In the genomic region with DNA sequence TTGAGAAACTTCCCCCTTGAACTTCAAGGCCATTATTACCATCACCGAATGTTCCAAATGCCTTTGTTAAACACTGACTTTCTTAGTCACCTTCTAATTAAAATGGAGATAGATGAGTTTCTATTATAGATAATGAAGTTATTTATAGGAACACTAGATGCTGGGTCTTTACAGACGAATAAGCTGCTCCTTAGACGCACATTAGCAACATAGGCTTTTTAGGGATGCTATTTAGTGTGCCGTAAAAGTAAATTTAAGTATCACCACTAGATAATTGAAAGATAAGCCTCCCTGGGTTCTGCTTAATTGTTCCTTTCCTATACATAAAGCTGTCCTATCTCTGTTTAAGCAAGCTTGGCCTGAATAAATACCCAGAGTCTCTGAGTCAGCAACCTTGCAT, we compare ENCODE assay signal across 32 mouse cellular contexts.
"Had no signal": no experiment of that assay in that cellular context is flagged by ENCODE, and none has a peak within 500 bp of the region (broad histone marks: within the 10 kb centered on the region; RNA-seq: fewer than 3 reads in every experiment).

No protein-coding gene starts in this region.

- H3K4me2 ChIP-seq: limb, embryonic 12.5 days; limb, embryonic 13.5 days; limb, embryonic 15.5 days; liver, embryonic 11.5 days; liver, embryonic 12.5 days; liver, embryonic 13.5 days; liver, embryonic 15.5 days; lung, embryonic 14.5 days; lung, embryonic 15.5 days; midbrain, embryonic 11.5 days; midbrain, embryonic 12.5 days; midbrain, embryonic 13.5 days; midbrain, embryonic 15.5 days had no signal

- H3K27me3 ChIP-seq: limb, embryonic 12.5 days; limb, embryonic 13.5 days; limb, embryonic 15.5 days; liver, embryonic 12.5 days; liver, embryonic 13.5 days; liver, embryonic 15.5 days; lung, embryonic 15.5 days; megakaryocyte, embryonic 14.5 days; midbrain, embryonic 12.5 days; midbrain, embryonic 13.5 days; midbrain, embryonic 15.5 days had no signal

- ATAC-seq: liver, embryonic 12.5 days; liver, postnatal 0 days; lung, postnatal 0 days; midbrain, embryonic 13.5 days; midbrain, embryonic 15.5 days; midbrain, embryonic 16.5 days had no signal

- DNase-seq: left cerebral cortex, postnatal 4 days; liver; liver, embryonic 13.5 days; liver, postnatal 0 days; lung, adult 18-20 months; lung, adult 2 months; lung, embryonic 14.5 days; lung, postnatal 10 days; lung, postnatal 14 days; lung, postnatal 36 days; lung, postnatal 4 days; midbrain, embryonic 14.5 days had no signal

- H3K4me1 ChIP-seq: limb, embryonic 12.5 days; limb, embryonic 13.5 days; limb, embryonic 15.5 days; liver, embryonic 12.5 days; liver, embryonic 13.5 days; liver, embryonic 15.5 days; lung, embryonic 15.5 days; megakaryocyte, embryonic 14.5 days; midbrain, embryonic 10.5 days; midbrain, embryonic 13.5 days; midbrain, embryonic 15.5 days had no signal

- H3K36me3 ChIP-seq: limb, embryonic 10.5 days; limb, embryonic 12.5 days; limb, embryonic 13.5 days; limb, embryonic 15.5 days; liver, embryonic 12.5 days; liver, embryonic 13.5 days; liver, embryonic 15.5 days; lung, embryonic 15.5 days; midbrain, embryonic 10.5 days; midbrain, embryonic 12.5 days; midbrain, embryonic 13.5 days; midbrain, embryonic 15.5 days had no signal

- H3K9me3 ChIP-seq: limb, embryonic 10.5 days; limb, embryonic 12.5 days; limb, embryonic 13.5 days; limb, embryonic 15.5 days; liver, embryonic 12.5 days; liver, embryonic 13.5 days; liver, embryonic 15.5 days; lung, embryonic 15.5 days; midbrain, embryonic 10.5 days; midbrain, embryonic 12.5 days; midbrain, embryonic 13.5 days; midbrain, embryonic 15.5 days had no signal

- H3K4me3 ChIP-seq: left cerebral cortex, adult 2 months; limb, embryonic 10.5 days; limb, embryonic 12.5 days; limb, embryonic 13.5 days; limb, embryonic 15.5 days; liver, embryonic 12.5 days; liver, embryonic 13.5 days; liver, embryonic 15.5 days; lung, embryonic 15.5 days; megakaryocyte, embryonic 14.5 days; midbrain, embryonic 10.5 days; midbrain, embryonic 12.5 days; midbrain, embryonic 13.5 days; midbrain, embryonic 15.5 days; myocyte had no signal

- H3K27ac ChIP-seq: left cerebral cortex, adult 2 months; limb, embryonic 10.5 days; limb, embryonic 12.5 days; limb, embryonic 13.5 days; limb, embryonic 15.5 days; liver, embryonic 12.5 days; liver, embryonic 13.5 days; liver, embryonic 14.5 days; liver, embryonic 15.5 days; lung, embryonic 15.5 days; macrophage; midbrain, embryonic 10.5 days; midbrain, embryonic 12.5 days; midbrain, embryonic 13.5 days; midbrain, embryonic 15.5 days had no signal

- H3K9ac ChIP-seq: limb, embryonic 12.5 days; limb, embryonic 13.5 days; limb, embryonic 15.5 days; liver, embryonic 12.5 days; liver, embryonic 13.5 days; liver, embryonic 14.5 days; liver, embryonic 15.5 days; liver, postnatal 0 days; lung, embryonic 14.5 days; lung, embryonic 15.5 days; midbrain, embryonic 12.5 days; midbrain, embryonic 13.5 days; midbrain, embryonic 15.5 days had no signal
